Mouse (Mus musculus) spleen, adult 2 months (tissue): ENCODE data around the gene Adgrg1. TPM values are rescaled to one million over a fixed set of nuclear protein-coding genes. Genes with fewer than 3 reads are reported as not detected.
A peak's percentile ranks its signal among the peaks of the same experiment; 100 is the strongest.

ENCODE experiments used
- DNase-seq, 2 experiments: peaks; one replicate each; pipeline versions ENCODE4 v3.0.0 to v3.0.0-alpha.2; 2012 to 2021; ENCODE audit warnings: low spot score in 2 of 2, low read depth in 1 of 2
- H3K27ac ChIP-seq: fragments of 200-500 bp; 2 replicates; pipeline ENCODE4 v1.5.1; 2012; ENCODE audit warnings: low read length, inconsistent platforms; ENCODE audit not compliant: insufficient read depth
- H3K27me3 ChIP-seq: fragments of 200-500 bp; 2 replicates; pipeline ENCODE4 v1.6.1; 2012; ENCODE audit warnings: mild to moderate bottlenecking, moderate library complexity, low read length, inconsistent platforms; ENCODE audit not compliant: control insufficient read depth, insufficient read depth
- H3K36me3 ChIP-seq: fragments of 200-500 bp; 2 replicates; pipeline ENCODE4 v1.6.1; 2012; ENCODE audit warnings: mild to moderate bottlenecking, low read length, inconsistent platforms; ENCODE audit not compliant: control insufficient read depth, insufficient read depth
- H3K4me1 ChIP-seq: fragments of 200-500 bp; 2 replicates; pipeline ENCODE4 v1.6.1; 2011; ENCODE audit warnings: inconsistent platforms; ENCODE audit not compliant: control insufficient read depth, insufficient read depth, insufficient read length
- H3K4me3 ChIP-seq: fragments of 200-500 bp; 2 replicates; pipeline ENCODE4 v1.5.1; 2011; ENCODE audit warnings: mild to moderate bottlenecking, inconsistent platforms; ENCODE audit not compliant: insufficient read depth, insufficient read length; ENCODE audit errors: extremely low read depth
- CTCF ChIP-seq: fragments of 200-500 bp; IDR thresholded peaks from 2 replicates; pipeline ENCODE4 v1.5.1; 2011; ENCODE audit warnings: mild to moderate bottlenecking, inconsistent platforms; ENCODE audit not compliant: insufficient read depth, insufficient read length, insufficient replicate concordance; ENCODE audit errors: extremely low read depth
- POLR2A ChIP-seq: fragments of 200-500 bp; IDR thresholded peaks from 2 replicates; pipeline ENCODE4 v1.6.1; 2011; ENCODE audit warnings: low read depth, low read length, inconsistent platforms
- WGBS: fragments of 180-500 bp; shearing (Covaris S2); methylation state at CpG from one replicate; pipeline ENCODE4 v1.1.7; 2018; 5-methylcytosine and 5-hydroxymethylcytosine counted together
- polyA plus RNA-seq: library from polyadenylated mRNA; depleted of rRNA; stranded (reverse); fragments of >200 nt; gene quantifications from 2 replicates; pipeline ENCODE4 v1.2.3, GENCODE M21; 2012

The Adgrg1 gene
- polyA plus RNA-seq, 1 experiment: 32.0 TPM

DNA sequence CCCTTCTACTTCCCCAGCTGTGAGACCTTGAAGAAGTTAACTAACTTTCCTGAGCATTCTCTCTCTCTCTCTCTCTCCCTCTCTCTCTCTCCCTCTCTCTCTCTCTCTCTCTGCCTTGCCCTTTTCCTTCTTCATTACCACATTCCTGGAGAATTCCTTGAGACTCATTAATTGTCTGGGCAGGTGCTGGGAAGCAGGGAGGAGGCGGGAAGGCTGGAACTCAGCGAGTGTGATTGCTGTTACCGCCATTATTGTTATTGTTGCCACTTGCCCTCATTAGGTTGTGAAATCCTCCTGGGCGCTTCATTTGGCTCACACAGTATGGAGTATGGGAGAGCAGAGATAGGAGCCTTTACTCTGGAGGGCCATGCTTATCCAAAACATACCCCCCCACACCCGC lies 8.6 kb downstream of the Adgrg1 start:
- no peak for DNase-seq
- H3K4me1 ChIP-seq: peaks cover 18% of the 10 kb centered on the region; the same call in 1 of the 2 replicates

DNA sequence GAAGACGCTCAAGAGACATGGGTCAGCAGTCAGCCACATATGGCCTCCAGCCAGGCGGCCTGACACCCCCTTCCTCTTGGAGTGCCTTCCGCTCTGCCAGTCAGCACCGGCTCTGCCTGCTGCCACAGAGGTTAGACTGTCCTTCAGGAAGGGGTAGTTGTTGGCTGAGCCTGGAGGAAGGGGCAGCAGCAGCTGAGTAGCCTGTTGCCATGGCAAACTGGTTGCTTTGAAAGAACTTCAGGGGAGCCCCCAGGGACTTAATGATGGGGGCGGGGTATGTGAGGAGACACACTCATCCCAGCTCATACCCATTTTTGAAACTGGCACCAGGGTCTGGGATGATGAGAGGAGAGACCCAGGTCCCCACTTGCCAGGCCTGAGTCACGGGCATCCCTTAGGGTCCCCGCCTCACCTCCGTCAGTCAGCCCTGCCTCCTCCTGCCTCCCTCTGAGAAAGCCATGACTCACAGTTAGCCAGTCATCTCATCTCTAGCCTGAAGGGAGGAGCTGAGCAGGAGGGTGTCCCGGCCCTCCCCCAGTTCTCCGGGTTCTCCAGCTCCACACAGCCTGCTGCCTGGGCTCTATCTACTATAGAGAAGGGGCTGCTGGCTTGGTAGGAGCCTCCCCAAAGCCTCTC lies 9.4 kb downstream of the Adgrg1 start:
- no peak overlapping the region for H3K4me3 ChIP-seq
- no peak for DNase-seq
- peaks cover 16% of the 10 kb centered on the region; the same call in 1 of the 2 replicates for H3K4me1 ChIP-seq
- no peaks in the 10 kb centered on the region for H3K36me3 ChIP-seq
- TF ChIP-seq CTCF: no peak
- TF ChIP-seq POLR2A: no peak
- 23% methylated on average over 10 of the region's 10 CpGs for WGBS
- H3K27me3 ChIP-seq: no peaks in the 10 kb centered on the region
- peak overlapping the region; percentile 41; the same call in 1 of the 2 replicates for H3K27ac ChIP-seq

More for the DNA sequence above, 8.6 kb downstream of the Adgrg1 start:
- no peak overlapping the region for H3K4me3 ChIP-seq
- WGBS: 39% methylated on average over 5 of the region's 5 CpGs
- no peaks in the 10 kb centered on the region for H3K27me3 ChIP-seq
- no peak overlapping the region for H3K27ac ChIP-seq
- no peak for TF ChIP-seq CTCF
- TF ChIP-seq POLR2A: no peak
- no peaks in the 10 kb centered on the region for H3K36me3 ChIP-seq

- WGBS: 8% methylated on average over 6 of the region's 6 CpGs
- Histone ChIP-seq H3K27ac (no peak overlapping the region), H3K4me1 (peaks cover 16% of the 10 kb centered on the region; the same call in 1 of the 2 replicates), H3K36me3 (no peaks in the 10 kb centered on the region), H3K4me3 (no peak overlapping the region), H3K27me3 (no peaks in the 10 kb centered on the region)
- peak in 1 of 2 experiments; percentile 21 for DNase-seq
- TF ChIP-seq POLR2A (no peak), CTCF (no peak)
These were observed 10.5 kb downstream of the Adgrg1 start for GRCm38 (mm10) chr8:94985023-94985422.

DNA sequence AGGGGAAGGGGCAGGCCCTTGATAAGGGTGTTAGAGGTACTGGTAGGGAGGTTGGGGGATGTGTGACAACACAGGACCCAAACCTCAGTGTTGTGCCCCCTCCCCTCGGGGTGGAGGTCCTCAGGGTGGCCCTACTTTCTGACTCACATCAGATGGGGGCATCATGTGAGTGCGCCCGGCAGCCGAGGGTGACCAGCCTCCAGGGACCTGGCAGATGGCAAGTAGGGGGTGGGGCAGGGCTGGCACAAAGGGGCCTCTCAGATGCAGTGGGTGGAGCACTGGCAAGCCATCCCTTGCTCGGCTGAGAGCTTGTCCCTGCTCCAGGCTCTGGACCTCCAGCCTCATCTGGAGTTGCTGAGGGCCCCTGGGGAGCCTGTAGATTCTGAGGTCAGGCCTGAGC lies 12.1 kb downstream of the Adgrg1 start:
- H3K4me1 ChIP-seq: peaks cover 27% of the 10 kb centered on the region; the same call in 1 of the 2 replicates

DNA sequence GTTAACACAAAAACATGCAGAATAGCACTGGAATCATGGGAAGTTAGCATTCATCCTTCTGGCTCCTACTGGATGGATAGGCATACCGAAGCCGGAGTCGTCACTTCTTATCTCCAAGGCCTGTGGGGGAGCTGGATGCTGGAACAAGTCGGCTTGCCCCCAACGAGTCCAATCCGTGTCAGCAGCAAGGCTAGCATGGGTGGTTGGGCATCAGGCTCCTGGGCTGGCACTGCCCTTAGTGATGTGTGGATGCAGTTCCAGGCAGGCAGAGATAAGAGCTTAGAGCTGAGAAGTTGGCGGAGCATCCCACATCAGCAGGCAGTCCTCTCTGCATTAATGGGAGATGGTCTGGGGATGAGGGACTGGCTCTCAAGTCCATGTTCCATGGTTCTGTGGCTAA lies 13.0 kb downstream of the Adgrg1 start:
- Histone ChIP-seq H3K4me1 (peaks cover 30% of the 10 kb centered on the region; the same call in 1 of the 2 replicates), H3K4me3 (no peak overlapping the region), H3K27me3 (no peaks in the 10 kb centered on the region), H3K36me3 (no peaks in the 10 kb centered on the region), H3K27ac (no peak overlapping the region)
- TF ChIP-seq CTCF (no peak), POLR2A (no peak)
- DNase-seq: no peak
- 48% methylated on average over 7 of the region's 7 CpGs for WGBS

More for the DNA sequence above, 12.1 kb downstream of the Adgrg1 start:
- no peak overlapping the region for H3K4me3 ChIP-seq
- no peaks in the 10 kb centered on the region for H3K36me3 ChIP-seq
- H3K27ac ChIP-seq: no peak overlapping the region
- DNase-seq: no peak
- H3K27me3 ChIP-seq: no peaks in the 10 kb centered on the region
- 4% methylated on average over 5 of the region's 5 CpGs for WGBS
- TF ChIP-seq POLR2A: no peak
- TF ChIP-seq CTCF: no peak

DNA sequence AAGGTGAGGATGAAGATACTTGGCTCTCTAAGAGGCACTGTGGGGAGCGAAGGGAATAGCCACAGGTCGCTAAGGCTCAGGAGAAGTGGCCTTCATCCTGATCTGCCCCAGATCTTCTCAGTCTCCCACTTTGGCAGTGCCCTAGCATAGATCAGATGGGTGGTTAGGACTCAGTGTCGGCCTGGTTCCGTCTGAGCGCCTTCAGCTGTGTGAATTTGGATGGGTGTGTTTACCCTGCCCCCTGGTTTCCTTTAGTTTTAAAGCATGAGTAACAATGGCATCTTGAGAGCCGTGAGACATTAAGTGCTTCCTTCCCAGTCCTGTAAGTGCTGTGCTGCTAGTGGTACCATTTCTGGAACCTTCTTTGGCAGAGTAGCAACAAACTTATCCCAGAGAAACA lies 14.1 kb downstream of the Adgrg1 start:
- 26% methylated on average over 6 of the region's 6 CpGs for WGBS
- Histone ChIP-seq H3K27me3 (no peaks in the 10 kb centered on the region), H3K27ac (no peak overlapping the region), H3K4me3 (no peak overlapping the region), H3K4me1 (peaks cover 30% of the 10 kb centered on the region; the same call in 1 of the 2 replicates), H3K36me3 (no peaks in the 10 kb centered on the region)
- no peak for DNase-seq
- no peak for TF ChIP-seq POLR2A

GRCm38 (mm10) chr8:94989711-94990110 lies 15.2 kb downstream of the Adgrg1 start:
- H3K4me1 ChIP-seq: peaks cover 27% of the 10 kb centered on the region; the same call in 1 of the 2 replicates
- TF ChIP-seq CTCF (no peak), POLR2A (no peak)
- H3K4me3 ChIP-seq: no peak overlapping the region
- H3K36me3 ChIP-seq: no peaks in the 10 kb centered on the region
- no peaks in the 10 kb centered on the region for H3K27me3 ChIP-seq
- H3K27ac ChIP-seq: no peak overlapping the region
- 84% methylated on average over 4 of the region's 4 CpGs for WGBS
- DNase-seq: no peak
